Mouse (Mus musculus) testis, adult 2 months (tissue): ENCODE measurements around the gene Zfp277.

Source experiments
- CTCF ChIP-seq: fragments of 200-500 bp; IDR thresholded peaks from 2 replicates; pipeline ENCODE4 v1.5.1; 2012; ENCODE audit warnings: low read depth, mild to moderate bottlenecking, inconsistent platforms, low read length, moderate library complexity; ENCODE audit not compliant: control insufficient read depth, insufficient read depth, insufficient replicate concordance
- POLR2A ChIP-seq: fragments of 200-500 bp; IDR thresholded peaks from 2 replicates; pipeline ENCODE4 v1.6.1; 2012; ENCODE audit warnings: low read depth, mild to moderate bottlenecking, inconsistent platforms, low read length, moderate library complexity; ENCODE audit not compliant: control insufficient read depth

- TF ChIP-seq POLR2A = no peak
- no peak for TF ChIP-seq CTCF
Observed at GRCm38 (mm10) chr12:40378621-40379537, 66.8 kb downstream of the Zfp277 start.
